Mouse (Mus musculus) liver, postnatal 0 days (tissue): ENCODE results near the gene Abcf2.

Experiments
- CTCF ChIP-seq: sonication (generic); IDR thresholded peaks from 2 replicates; pipeline ENCODE4 v1.5.1; 2016; ENCODE audit warnings: antibody characterized with exemption, low read depth
- EP300 ChIP-seq: IDR thresholded peaks from 2 replicates; pipeline ENCODE4 v1.6.1; 2016; ENCODE audit warnings: antibody characterized with exemption, low read depth, mild to moderate bottlenecking

DNA sequence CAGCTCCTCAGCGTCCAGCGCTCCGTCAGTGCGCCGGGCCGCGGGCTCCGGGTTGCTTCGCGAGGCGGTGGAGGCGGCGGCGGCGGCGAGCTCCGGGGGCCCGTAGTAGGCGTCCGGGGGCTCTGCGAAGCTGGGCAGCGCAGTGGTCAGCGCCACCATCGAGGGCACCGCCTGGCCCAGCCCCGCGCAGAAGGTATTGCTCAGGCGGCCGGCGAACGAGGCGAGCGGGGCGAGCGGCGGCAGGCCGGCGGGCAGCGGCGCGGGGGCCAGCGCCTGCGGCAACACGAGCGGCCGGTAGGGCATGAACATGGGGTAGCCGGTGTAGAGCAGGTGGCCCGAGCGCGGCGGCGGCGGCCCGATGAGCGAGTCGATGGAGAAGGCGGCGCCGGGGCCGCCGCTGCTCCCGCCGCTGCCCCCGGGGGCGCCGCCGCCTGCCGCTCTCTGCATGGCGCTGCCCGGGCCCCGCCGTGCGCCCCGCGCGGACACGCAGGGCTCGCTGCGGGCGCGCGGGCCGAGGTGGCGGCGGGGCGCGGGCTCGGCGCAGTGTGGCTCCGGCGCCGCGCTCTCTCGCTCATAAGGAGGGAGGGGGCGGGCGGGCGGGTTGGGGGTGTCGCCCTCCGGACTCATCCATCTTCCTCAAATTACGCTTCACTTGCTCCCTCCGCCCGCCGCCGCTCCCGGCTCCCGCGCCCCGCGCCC, 50.9 kb downstream of the Abcf2 start:
- no peak for TF ChIP-seq CTCF
- no peak for TF ChIP-seq EP300
